Mouse (Mus musculus) forelimb bud, embryonic 11.5 days (tissue): ENCODE data around the gene Olfr611.
"Not testable (repeated sequence)": the region's sequence is repeated elsewhere in the genome, so short reads cannot be mapped to it uniquely, and the experiment has no call there.

ENCODE experiments used
- DNase-seq: peaks from one replicate; pipeline ENCODE4 v3.0.0-alpha.2; 2012; ENCODE audit warnings: low read depth, low spot score

The Olfr611 gene

DNA sequence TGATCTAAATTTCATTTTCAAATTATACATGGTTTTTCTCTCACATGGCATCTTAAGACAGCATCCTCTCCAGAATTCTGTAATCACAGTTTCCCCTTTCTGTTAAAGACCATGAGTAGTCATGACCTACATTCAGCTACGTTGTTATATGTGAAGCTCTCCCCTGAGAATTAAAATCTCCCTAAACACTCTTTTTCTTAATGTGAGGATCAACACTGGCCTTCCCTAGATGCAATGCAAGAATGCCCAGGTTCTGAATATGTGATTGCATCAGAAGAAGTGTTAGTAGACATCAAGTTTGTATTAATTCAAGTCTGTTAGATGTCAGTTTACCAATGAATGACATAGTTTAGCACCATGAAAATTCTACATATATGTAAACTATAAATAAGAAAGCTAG is at the start of gene Olfr611:
Gene Olfr611, minus strand, starts transcription at position 101 of the 400 bp plus-strand sequence.
- DNase-seq: not testable (repeated sequence)

DNA sequence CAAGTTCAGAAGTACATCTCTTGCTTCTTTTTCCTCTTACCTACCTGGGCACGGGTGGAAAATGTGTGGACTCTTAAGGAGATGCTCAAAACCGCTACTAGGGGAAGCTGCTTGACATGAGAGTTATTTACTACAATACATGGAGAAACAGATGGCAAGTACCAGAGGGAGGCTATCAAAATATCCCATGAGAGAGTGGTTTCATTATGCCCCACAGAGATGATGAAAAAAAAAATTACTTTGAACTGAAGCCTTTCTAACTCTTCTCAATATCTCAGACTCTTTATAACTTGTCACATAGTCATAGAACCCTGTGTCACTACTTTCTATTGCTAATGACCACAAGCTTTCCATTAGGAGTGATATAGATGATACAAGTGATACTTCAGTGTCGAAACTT is 48.4 kb upstream of the Olfr611 start, which contains the start of gene Olfr616:
Gene Olfr616, minus strand, starts transcription at position 101 of the 400 bp plus-strand sequence.
- no peak for DNase-seq

DNA sequence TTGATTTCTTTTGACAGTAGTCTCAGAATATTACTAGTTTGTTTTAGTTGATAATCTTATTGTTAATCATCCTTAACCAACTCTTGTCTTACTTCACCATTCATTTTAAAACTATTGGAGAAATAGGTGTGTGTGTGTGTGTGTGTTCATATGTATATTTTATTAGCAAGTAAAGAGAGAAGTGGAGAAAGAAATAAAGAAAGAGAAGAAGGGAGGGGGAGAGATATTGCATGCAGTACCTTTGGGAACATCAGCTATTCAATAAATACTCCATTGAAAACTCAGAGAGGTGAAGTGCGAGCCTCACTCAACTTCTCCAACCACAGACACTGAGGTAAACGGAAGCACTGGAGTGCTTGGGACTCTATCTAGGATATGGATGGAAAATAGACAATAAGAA is 35.1 kb upstream of the Olfr611 start, which contains the start of gene Olfr615:
Gene Olfr615, plus strand, starts transcription at position 301 of the 400 bp plus-strand sequence.
- no peak for DNase-seq

DNA sequence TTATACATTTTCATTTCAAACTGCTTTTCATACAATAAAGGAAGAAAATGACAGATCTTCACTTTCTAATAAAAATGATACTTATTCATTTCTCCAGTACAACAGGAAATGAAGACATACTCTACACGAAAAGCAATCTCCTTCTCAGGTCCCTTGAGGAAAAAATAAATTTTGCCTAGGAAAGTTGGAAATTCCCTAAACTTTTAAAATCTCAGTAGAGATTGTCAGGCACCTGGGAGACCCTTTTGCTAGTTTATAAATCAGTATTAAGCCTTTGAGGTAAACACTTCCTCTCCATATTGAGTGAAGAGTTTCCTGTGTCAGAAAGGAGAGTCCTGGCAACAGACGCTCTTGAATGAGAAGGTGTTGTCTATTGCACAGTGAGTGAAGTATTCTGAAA is 27.1 kb upstream of the Olfr611 start, which contains the start of gene Olfr613:
Gene Olfr613, plus strand, starts transcription at position 301 of the 400 bp plus-strand sequence.
- DNase-seq: no peak

DNA sequence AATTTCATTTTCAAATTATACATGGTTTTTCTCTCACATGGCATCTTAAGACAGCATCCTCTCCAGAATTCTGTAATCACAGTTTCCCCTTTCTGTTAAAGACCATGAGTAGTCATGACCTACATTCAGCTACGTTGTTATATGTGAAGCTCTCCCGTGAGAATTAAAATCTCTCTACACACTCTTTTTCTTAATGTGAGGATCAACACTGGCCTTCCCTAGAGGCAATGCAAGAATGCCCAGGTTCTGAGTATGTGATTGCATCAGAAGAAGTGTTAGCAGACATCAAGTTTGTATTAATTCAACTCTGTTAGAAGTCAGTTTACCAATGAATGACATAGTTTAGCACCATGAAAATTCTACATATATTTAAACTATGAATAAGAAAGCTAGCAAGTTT is 22.0 kb upstream of the Olfr611 start, which contains the start of gene Olfr612:
Gene Olfr612, minus strand, starts transcription at position 101 of the 400 bp plus-strand sequence.
- not testable (repeated sequence) for DNase-seq

DNA sequence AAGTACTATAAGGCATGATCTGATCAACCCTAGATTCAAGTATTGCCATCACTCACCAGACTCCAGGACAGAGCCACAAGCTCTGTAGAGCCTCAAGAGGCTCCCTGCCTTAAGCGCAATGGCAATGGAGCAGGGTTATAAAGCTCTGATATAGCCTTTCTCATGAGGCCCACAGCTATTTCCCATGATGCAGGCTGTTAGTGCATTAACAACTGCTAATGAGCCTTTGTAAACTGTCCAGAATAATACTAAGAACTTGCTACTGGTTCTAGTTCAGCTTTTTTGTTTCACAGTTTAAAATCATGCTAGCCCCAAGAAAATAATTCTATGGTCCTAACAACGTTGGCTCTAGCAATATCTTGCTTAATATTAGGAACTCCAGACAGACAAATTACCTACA is 8.6 kb downstream of the Olfr611 start, which contains the start of gene Olfr610:
Gene Olfr610, minus strand, starts transcription at position 101 of the 400 bp plus-strand sequence.
- DNase-seq: no peak

DNA sequence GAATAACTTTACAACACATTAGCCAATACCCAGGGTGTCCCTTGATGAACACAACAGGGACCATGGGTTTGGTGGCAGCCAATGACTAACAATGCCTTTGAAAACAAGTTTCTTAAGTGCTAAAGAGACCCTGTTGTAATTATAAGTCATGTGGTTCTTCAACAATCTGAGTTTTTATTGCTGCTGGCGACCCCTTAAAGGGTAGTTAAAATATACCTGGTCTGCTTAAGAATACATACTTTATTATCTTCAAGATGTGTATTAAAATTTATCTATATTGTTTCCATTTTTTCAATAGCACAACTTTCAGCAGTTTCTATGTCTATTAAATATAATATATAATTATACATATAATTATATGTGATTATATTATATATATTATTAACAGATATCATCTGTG is 22.7 kb downstream of the Olfr611 start, which contains the start of gene Olfr609:
Gene Olfr609, minus strand, starts transcription at position 101 of the 400 bp plus-strand sequence.
- DNase-seq: no peak

DNA sequence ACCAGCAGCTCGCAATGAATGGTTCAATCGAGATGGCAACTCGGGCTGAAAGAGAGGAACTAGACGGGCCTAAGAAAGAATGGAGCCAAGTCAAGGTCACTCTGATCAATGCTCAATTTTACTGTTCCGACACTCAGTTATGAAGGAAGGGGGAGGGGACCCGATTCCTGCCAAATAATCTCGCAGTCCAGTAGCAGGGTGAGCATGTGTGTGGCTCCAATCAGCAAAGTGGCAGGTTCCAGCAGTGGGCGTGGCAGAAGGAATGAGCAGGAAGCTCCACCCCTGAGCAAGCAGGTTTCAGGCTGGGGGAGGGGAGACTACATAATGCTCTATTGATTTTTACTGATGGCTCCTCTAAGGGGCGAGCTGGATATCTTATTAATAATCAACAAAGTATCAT is 43.5 kb downstream of the Olfr611 start:
- not testable (repeated sequence) for DNase-seq

DNA sequence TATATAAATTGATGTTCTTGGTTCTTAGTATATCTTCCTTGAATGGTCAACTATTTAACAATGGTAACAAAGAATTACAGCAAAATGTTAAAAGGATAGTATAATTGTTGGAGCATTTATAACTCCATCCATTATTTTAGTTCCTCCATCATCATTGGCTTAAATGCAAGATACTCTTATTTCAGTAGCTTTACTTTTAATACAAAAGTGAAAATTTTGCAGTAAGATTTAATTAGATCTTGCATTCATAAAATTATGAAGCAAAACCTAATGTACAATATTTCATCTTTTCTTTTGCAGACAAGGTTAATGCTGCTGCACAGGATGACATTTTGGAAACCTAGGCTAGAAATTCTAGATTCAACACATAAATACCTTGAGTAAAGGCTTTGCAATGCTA is 51.1 kb downstream of the Olfr611 start, which contains the start of gene Olfr608:
Gene Olfr608, plus strand, starts transcription at position 301 of the 400 bp plus-strand sequence.
- DNase-seq: no peak
